Mouse (Mus musculus) lung, embryonic 16.5 days (tissue): ENCODE results near the gene Notch3. TPM values are rescaled to one million over a fixed set of nuclear protein-coding genes. Genes with fewer than 3 reads are reported as not detected.
A peak's percentile ranks its signal among the peaks of the same experiment; 100 is the strongest.
"Not testable (repeated sequence)": the region's sequence is repeated elsewhere in the genome, so short reads cannot be mapped to it uniquely, and the experiment has no call there.

Source experiments
- ATAC-seq: fragments of 200-750 bp; cut with Nextera tagmentation; 2 replicates; pipeline ENCODE4 v1.8.0; 2017; ENCODE audit warnings: low read depth, mild to moderate bottlenecking, moderate library complexity
- H3K27ac ChIP-seq: fragments of 300-500 bp; sonication (generic); 2 replicates; pipeline ENCODE4 v1.5.1; 2014; ENCODE audit warnings: mild to moderate bottlenecking, control low read depth, low read length
- H3K27me3 ChIP-seq: fragments of 300-500 bp; sonication (generic); 2 replicates; pipeline ENCODE4 v1.6.1; 2014; ENCODE audit warnings: low read depth, low read length, mixed read lengths; ENCODE audit not compliant: control insufficient read depth, insufficient read depth
- H3K36me3 ChIP-seq: fragments of 300-500 bp; sonication (generic); 2 replicates; pipeline ENCODE4 v1.6.1; 2014; ENCODE audit warnings: low read length; ENCODE audit not compliant: control insufficient read depth, insufficient read depth
- H3K4me1 ChIP-seq: fragments of 300-500 bp; sonication (generic); replicated peaks from 2 replicates; pipeline ENCODE4 v1.6.1; 2014; ENCODE audit warnings: low read length, mixed read lengths; ENCODE audit not compliant: control insufficient read depth, insufficient read depth
- H3K4me2 ChIP-seq: fragments of 300-500 bp; sonication (generic); 2 replicates; pipeline ENCODE4 v1.6.1; 2014; ENCODE audit warnings: low read depth, low read length, control low read depth
- H3K4me3 ChIP-seq: fragments of 300-500 bp; sonication (generic); 2 replicates; pipeline ENCODE4 v1.5.1; 2014; ENCODE audit warnings: mild to moderate bottlenecking, low read length, control low read depth
- H3K9ac ChIP-seq: fragments of 300-500 bp; sonication (generic); 2 replicates; pipeline ENCODE4 v1.6.1; 2014; ENCODE audit warnings: low read length, control low read depth
- H3K9me3 ChIP-seq: fragments of 300-500 bp; sonication (generic); 2 replicates; pipeline ENCODE4 v1.6.1; 2016; ENCODE audit warnings: low read length; ENCODE audit not compliant: control insufficient read depth
- WGBS: fragments of 180-500 bp; shearing (Covaris S2); extraction: QIAGEN DNeasy Blood & Tissue Kit; methylation state at CpG from one replicate; pipeline ENCODE4 v1.1.7; 2014; 5-methylcytosine and 5-hydroxymethylcytosine counted together
- polyA plus RNA-seq: library from polyadenylated mRNA; unstranded; fragments of >200 nt; fragmentation: Nextera tagmentation; extraction: Ambion mirVana; gene quantifications from 2 replicates; pipeline ENCODE4 v1.2.1, GENCODE M21; 2015

The Notch3 gene
- polyA plus RNA-seq, 1 experiment from 2014 or later: 17.3 TPM

GRCm38 (mm10) chr17:32092895-32093294 lies 73.8 kb downstream of the Notch3 start:
- Histone ChIP-seq H3K36me3 (no peaks in the 10 kb centered on the region), H3K4me1 (peaks cover 4% of the 10 kb centered on the region; the same call in 1 of the 2 replicates), H3K4me2 (no peak overlapping the region), H3K27ac (no peak overlapping the region), H3K9me3 (no peaks in the 10 kb centered on the region), H3K27me3 (no peaks in the 10 kb centered on the region; the same call in 1 of the 2 replicates), H3K4me3 (no peak overlapping the region), H3K9ac (no peak overlapping the region)
- 77% methylated on average over 5 of the region's 5 CpGs for WGBS
- ATAC-seq: no peak

- Histone ChIP-seq H3K9ac (no peak overlapping the region), H3K27me3 (no peaks in the 10 kb centered on the region), H3K9me3 (no peaks in the 10 kb centered on the region), H3K36me3 (no peaks in the 10 kb centered on the region), H3K4me2 (no peak overlapping the region), H3K4me1 (peaks cover 4% of the 10 kb centered on the region; the same call in 1 of the 2 replicates), H3K4me3 (no peak overlapping the region), H3K27ac (no peak overlapping the region)
- 86% methylated on average over 1 of the region's 1 CpGs for WGBS
- no peak for ATAC-seq
These were observed 74.4 kb downstream of the Notch3 start for GRCm38 (mm10) chr17:32092241-32092619.

- H3K4me3 ChIP-seq: peak overlapping the region; percentile 50
- WGBS: 5% methylated on average over 13 of the region's 16 CpGs
- peak overlapping the region; percentile 68 for H3K4me2 ChIP-seq
- H3K27ac ChIP-seq: peak overlapping the region; percentile 67
- not testable (repeated sequence) for H3K27me3 ChIP-seq, H3K36me3 ChIP-seq, H3K9me3 ChIP-seq, H3K4me1 ChIP-seq
- peak; percentile 96 for ATAC-seq
- peak overlapping the region; percentile 65 for H3K9ac ChIP-seq
These were observed 75.0 kb downstream of the Notch3 start for GRCm38 (mm10) chr17:32091364-32092240.

- ATAC-seq: no peak; the same call in 1 of the 2 replicates
- Histone ChIP-seq H3K9ac (peak overlapping the region; percentile 65), H3K27ac (peak overlapping the region; percentile 67), H3K4me3 (peak overlapping the region; percentile 50), H3K36me3 (no peaks in the 10 kb centered on the region), H3K9me3 (no peaks in the 10 kb centered on the region), H3K27me3 (no peaks in the 10 kb centered on the region), H3K4me2 (peak overlapping the region; percentile 68), H3K4me1 (peaks cover 4% of the 10 kb centered on the region; the same call in 1 of the 2 replicates)
- WGBS: 7% methylated on average over 1 of the region's 1 CpGs
These were observed 75.7 kb downstream of the Notch3 start for GRCm38 (mm10) chr17:32091032-32091363.

GRCm38 (mm10) chr17:32087069-32087468 lies 79.6 kb downstream of the Notch3 start:
- Histone ChIP-seq H3K27me3 (no peaks in the 10 kb centered on the region), H3K27ac (no peak overlapping the region)
- 97% methylated on average over 2 of the region's 2 CpGs for WGBS

GRCm38 (mm10) chr17:32083351-32083750 lies 83.3 kb downstream of the Notch3 start:
- Histone ChIP-seq H3K9me3 (no peaks in the 10 kb centered on the region), H3K27ac (no peak overlapping the region), H3K36me3 (no peaks in the 10 kb centered on the region), H3K4me3 (no peak overlapping the region), H3K9ac (no peak overlapping the region), H3K4me2 (no peak overlapping the region), H3K27me3 (no peaks in the 10 kb centered on the region), H3K4me1 (no peaks in the 10 kb centered on the region)
- WGBS: 93% methylated on average over 2 of the region's 2 CpGs
- no peak for ATAC-seq

More at GRCm38 (mm10) chr17:32087069-32087468, 79.6 kb downstream of the Notch3 start:
- peaks cover 4% of the 10 kb centered on the region; the same call in 1 of the 2 replicates for H3K4me1 ChIP-seq
- ATAC-seq: no peak
- H3K4me3 ChIP-seq: no peak overlapping the region
- H3K36me3 ChIP-seq: no peaks in the 10 kb centered on the region
- no peak overlapping the region for H3K4me2 ChIP-seq
- H3K9ac ChIP-seq: no peak overlapping the region
- H3K9me3 ChIP-seq: no peaks in the 10 kb centered on the region

- H3K9ac ChIP-seq: no peak overlapping the region
- 0 out of 2 replicates have a peak, but pooled peaks have one; percentile 24 for ATAC-seq
- no peaks in the 10 kb centered on the region for H3K27me3 ChIP-seq
- H3K36me3 ChIP-seq: no peaks in the 10 kb centered on the region
- H3K4me3 ChIP-seq: no peak overlapping the region
- no peak overlapping the region for H3K27ac ChIP-seq
- H3K4me1 ChIP-seq: no peaks in the 10 kb centered on the region
- H3K9me3 ChIP-seq: no peaks in the 10 kb centered on the region
- WGBS: 0% methylated on average over 2 of the region's 2 CpGs
- no peak overlapping the region for H3K4me2 ChIP-seq
These were observed 91.5 kb downstream of the Notch3 start for GRCm38 (mm10) chr17:32075164-32075563.

- H3K27me3 ChIP-seq: no peaks in the 10 kb centered on the region
- ATAC-seq: no peak
- H3K9ac ChIP-seq: no peak overlapping the region
- no peak overlapping the region for H3K27ac ChIP-seq
- H3K9me3 ChIP-seq: no peaks in the 10 kb centered on the region
- 58% methylated on average over 4 of the region's 4 CpGs for WGBS
- H3K4me1 ChIP-seq: no peaks in the 10 kb centered on the region
- no peaks in the 10 kb centered on the region for H3K36me3 ChIP-seq
- no peak overlapping the region for H3K4me2 ChIP-seq
- no peak overlapping the region for H3K4me3 ChIP-seq
These were observed 92.0 kb downstream of the Notch3 start for GRCm38 (mm10) chr17:32074658-32075057.

- Histone ChIP-seq H3K4me3 (no peak overlapping the region), H3K4me2 (no peak overlapping the region), H3K4me1 (no peaks in the 10 kb centered on the region), H3K36me3 (no peaks in the 10 kb centered on the region), H3K9me3 (no peaks in the 10 kb centered on the region), H3K27ac (no peak overlapping the region), H3K9ac (no peak overlapping the region), H3K27me3 (no peaks in the 10 kb centered on the region)
- 4% methylated on average over 2 of the region's 2 CpGs for WGBS
- peak; percentile 51; the same call in 1 of the 2 replicates for ATAC-seq
These were observed 93.3 kb downstream of the Notch3 start for GRCm38 (mm10) chr17:32073359-32073758.
